Mouse (Mus musculus) spleen, embryonic (tissue): ENCODE measurements around the gene Trat1.

Experiments used
- CTCF ChIA-PET: fragments of 350-600 bp; sonication (Branson Sonifier 250); formaldehyde crosslinking; loops from one replicate; lab custom pipeline; 2022; lab: Charles Lee

Trat1 gene

GRCm38 (mm10) chr16:48771971-48772445 lies at the start of gene Trat1:
Trat1 (minus strand) TSS chr16:48772021.
- CTCF ChIA-PET = interaction anchor here (0.6 kb wide), 1 partner anchor 97 kb away, joined by 3 read pairs; no protein-coding TSS in a partner anchor

DNA sequence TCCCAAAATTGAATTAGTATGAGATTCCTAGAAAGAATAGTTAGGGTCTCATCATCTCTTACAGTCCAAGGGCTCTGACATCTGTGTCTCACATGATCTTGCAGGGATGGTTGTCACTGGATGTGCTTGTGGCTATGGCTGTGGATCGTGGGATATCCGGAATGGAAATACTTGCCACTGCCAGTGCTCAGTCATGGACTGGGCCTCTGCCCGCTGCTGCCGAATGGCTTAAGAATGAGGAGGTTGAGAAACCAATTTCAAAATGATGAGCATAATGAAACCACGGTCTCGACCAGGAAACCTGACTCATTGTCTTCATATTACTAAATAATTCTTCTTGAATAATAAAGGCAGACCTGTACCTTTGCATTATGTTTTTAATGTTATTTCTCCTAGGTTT lies 46.7 kb upstream of the Trat1 start:
- CTCF ChIA-PET = no interaction called here

DNA sequence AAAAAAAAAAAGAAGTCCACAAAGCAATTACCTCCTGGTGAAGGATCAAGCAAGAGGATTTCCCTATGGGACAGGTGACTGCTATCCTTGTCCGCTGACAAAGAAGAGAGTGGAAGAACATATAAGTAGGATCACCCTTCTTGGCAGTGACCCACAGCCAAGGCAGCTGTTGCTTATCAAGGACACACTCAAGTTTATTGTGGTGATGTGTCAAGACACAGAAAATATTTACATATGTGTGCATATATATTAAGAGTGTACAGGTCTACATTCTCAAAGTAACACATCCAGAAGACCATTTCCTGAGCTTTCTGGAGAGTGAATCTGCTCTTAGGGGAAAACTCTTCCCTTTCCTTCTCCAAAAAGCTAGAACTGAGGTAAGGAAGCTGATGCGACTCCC lies 44.9 kb upstream of the Trat1 start, which contains the start of gene Retnlb:
TSS of gene Retnlb (plus strand) at position 162 of the 400 bp plus-strand sequence.
- CTCF ChIA-PET = no interaction called here

GRCm38 (mm10) chr16:48811881-48812436 lies 40.1 kb upstream of the Trat1 start:
- CTCF ChIA-PET = no interaction called here

DNA sequence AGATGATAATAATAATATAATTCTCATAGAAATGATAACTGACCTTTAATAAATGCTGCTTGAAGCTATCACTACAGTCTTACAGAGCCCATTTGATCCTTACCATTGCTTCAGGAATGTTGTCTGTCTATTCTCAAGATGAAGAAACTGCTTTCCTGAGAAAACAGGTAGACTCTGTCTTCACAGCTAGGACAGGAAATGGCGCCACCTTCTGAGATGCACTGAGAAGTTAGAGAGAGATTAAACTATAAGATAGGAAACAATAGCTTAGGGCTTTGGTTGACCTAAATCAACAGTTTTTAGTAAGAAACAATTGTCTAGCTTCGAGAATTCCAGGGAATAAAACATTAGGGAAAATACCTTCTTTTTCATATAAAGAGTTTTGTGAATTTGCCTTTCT lies 37.6 kb upstream of the Trat1 start:
- CTCF ChIA-PET = no interaction called here

GRCm38 (mm10) chr16:48806521-48806920 lies 34.7 kb upstream of the Trat1 start:
- CTCF ChIA-PET = no interaction called here

- CTCF ChIA-PET = no interaction called here
Observed at GRCm38 (mm10) chr16:48805412-48805811, 33.6 kb upstream of the Trat1 start.

DNA sequence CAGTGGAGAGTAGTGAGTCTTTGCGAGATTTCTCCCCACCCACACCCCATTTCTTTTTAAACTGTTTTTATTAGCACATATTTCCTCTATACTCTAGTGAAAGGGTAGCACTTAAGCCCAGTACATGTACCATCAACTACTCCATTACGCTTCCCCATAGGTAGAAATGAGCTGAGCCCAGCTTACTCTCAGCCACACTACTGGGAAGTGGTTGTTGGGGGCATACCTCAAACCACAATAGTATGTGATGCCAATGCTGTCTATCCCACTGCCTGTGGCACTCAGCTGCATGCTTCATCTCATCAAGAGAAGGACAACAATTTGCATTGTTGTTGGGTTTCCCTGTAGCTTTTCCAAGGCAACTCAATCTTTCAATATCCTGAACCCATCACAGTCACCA lies 29.1 kb upstream of the Trat1 start:
- CTCF ChIA-PET = no interaction called here

DNA sequence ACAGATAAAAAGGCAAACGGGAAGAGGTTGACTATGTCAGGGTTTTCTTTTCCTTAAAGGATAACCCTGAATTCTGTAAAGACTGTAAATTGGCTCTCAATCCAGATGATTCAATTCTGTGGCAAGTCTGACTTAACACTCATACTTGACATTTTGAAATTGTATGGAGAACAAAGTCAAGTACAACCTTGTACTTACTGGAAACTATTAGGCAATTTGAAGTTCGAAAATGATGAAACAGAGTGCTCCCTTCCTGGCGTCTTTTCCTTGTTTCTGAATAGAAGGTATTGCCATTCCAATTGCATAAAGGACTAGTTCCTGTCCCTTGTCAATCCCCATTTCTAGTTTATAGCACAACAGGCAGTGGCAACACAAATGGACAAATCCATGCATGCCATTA lies 27.6 kb upstream of the Trat1 start:
- CTCF ChIA-PET = no interaction called here

GRCm38 (mm10) chr16:48798285-48798684 lies 26.5 kb upstream of the Trat1 start:
- CTCF ChIA-PET = no interaction called here

DNA sequence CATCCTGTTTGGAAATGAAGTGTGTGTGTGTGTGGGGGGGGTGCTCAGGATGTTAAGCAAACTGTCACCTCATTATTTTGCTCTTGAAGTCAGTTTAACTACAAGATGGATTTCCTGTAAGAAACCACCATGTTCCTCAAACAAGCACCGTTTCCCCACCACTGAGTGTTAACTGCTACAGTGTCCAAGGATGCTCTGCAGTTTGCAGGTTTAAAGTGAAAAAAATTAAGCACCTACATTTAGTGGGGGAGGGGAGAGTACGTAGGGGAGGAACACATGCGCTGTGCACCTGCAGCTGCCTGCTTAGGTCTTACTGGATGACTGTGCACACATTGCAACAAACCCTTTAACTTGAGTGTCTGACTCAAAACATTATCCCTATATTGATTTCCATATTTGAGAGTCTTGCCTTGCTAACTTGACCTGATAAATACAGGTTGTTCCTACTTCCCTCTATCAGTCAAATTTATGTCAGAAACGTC lies 16.9 kb upstream of the Trat1 start:
- CTCF ChIA-PET = no interaction called here

GRCm38 (mm10) chr16:48786258-48786657 lies 14.4 kb upstream of the Trat1 start:
- CTCF ChIA-PET = interaction anchor here (0.6 kb wide), 1 partner anchor 76 kb away, joined by 5 read pairs; no protein-coding TSS in a partner anchor

- CTCF ChIA-PET = no interaction called here
Observed at GRCm38 (mm10) chr16:48777254-48777653, 5.4 kb upstream of the Trat1 start.

DNA sequence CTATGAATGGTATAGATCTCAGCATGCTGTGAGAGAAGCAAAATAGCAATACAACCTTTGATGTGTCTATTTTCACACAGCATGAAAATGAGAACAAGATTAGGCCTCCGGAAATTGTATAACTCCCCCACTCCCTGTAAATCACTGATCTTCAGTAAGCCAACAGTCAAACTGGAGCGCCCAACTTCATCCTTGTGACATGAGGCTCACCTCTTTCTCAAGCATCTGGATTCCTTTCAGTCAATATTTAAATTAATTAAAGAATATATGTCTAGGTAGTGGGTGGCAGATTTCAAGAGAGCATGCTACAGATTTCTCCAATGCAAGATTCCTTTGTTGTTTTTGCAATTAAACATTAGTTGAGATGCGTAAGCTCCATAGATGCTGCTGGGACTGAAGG lies 2.6 kb downstream of the Trat1 start:
- CTCF ChIA-PET = no interaction called here

GRCm38 (mm10) chr16:48760643-48761481 lies 11.0 kb downstream of the Trat1 start:
- CTCF ChIA-PET = no interaction called here

- CTCF ChIA-PET = no interaction called here
Observed at GRCm38 (mm10) chr16:48750145-48750827, 21.5 kb downstream of the Trat1 start.

GRCm38 (mm10) chr16:48745418-48745817 lies 26.4 kb downstream of the Trat1 start:
- CTCF ChIA-PET = no interaction called here

- CTCF ChIA-PET = no interaction called here
Observed at GRCm38 (mm10) chr16:48745011-48745410, 26.8 kb downstream of the Trat1 start.

DNA sequence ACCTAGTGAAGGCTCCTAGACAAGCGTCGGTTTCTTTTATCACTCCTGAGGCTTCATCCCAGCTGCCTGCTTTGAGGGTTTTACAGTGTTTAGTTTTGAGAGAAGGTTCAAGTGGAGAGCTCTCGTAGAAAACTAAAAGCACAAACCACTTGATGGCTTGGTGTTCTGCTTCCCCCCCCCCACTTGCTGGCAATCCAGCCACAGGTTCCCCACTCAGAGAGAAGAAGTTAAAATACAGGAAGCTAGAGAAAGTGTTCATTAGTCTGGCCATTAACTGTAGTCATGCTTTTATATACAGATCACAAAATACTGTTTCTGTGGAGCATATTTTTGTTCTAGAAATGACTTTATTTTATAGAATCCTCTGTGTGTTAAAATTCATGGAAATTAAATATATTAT lies 30.3 kb downstream of the Trat1 start:
- CTCF ChIA-PET = no interaction called here

DNA sequence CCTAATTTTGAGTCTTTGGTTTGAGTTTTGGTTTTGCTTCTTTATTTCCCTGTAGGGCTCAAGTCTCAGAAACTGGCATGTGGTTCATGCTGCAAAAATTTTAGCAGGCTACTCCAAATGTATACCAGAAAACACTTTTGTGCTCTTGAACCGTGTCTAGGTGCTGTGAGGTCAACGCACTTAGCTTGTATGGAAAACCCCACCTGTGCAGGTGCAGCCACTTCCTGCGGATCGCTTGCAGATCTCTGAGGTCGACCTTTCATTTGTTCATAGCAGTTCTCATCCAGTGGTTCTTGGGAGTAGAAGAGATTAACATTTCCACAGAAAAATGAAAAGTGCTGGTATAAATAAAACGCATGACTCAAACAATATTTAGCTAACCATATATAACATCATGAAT lies 31.8 kb downstream of the Trat1 start:
- CTCF ChIA-PET = no interaction called here

GRCm38 (mm10) chr16:48738429-48738828 lies 33.4 kb downstream of the Trat1 start:
- CTCF ChIA-PET = no interaction called here

GRCm38 (mm10) chr16:48736890-48737289 lies 34.9 kb downstream of the Trat1 start:
- CTCF ChIA-PET = no interaction called here
